Mouse (Mus musculus) gastrocnemius, adult 2 months (tissue): ENCODE results near the gene Map3k4. TPM values are rescaled to one million over a fixed set of nuclear protein-coding genes. Genes with fewer than 3 reads are reported as not detected.

Experiments
- DNase-seq: peaks from one replicate; pipeline ENCODE4 v3.0.0; 2022
- H3K27ac ChIP-seq: fragments of 200-600 bp; 2 replicates; pipeline ENCODE4 v1.8.1; 2022; ENCODE audit warnings: mild to moderate bottlenecking
- H3K4me3 ChIP-seq: fragments of 200-600 bp; 2 replicates; pipeline ENCODE4 v1.8.1; 2022; ENCODE audit warnings: mild to moderate bottlenecking, moderate library complexity
- CTCF ChIP-seq: fragments of 200-600 bp; IDR thresholded peaks from 2 replicates; pipeline ENCODE4 v1.8.1; 2022; ENCODE audit warnings: antibody characterized with exemption, mild to moderate bottlenecking, moderate library complexity
- intact Hi-C: fragments of 180-260 bp; cut with DNase I; formaldehyde crosslinking; loops from one replicate; pipeline ENCODE4 v1.15.1; 2025
- total RNA-seq, 2 experiments: library from RNA; stranded (reverse); gene quantifications; 2 replicates each; pipeline ENCODE4 v1.2.3; 2021

Gene Map3k4
- total RNA-seq, 2 experiments from 2014 or later = 29.5 to 36.6 TPM

GRCm38 (mm10) chr17:12224145-12224544, 94.5 kb downstream of the Map3k4 start:
- no peak for TF ChIP-seq CTCF
- intact Hi-C loops = no loop called here

GRCm38 (mm10) chr17:12223682-12224081, 94.9 kb downstream of the Map3k4 start:
- no peak for DNase-seq
- Histone ChIP-seq H3K27ac (no peak overlapping the region), H3K4me3 (no peak overlapping the region)
- intact Hi-C loops = no loop called here
- TF ChIP-seq CTCF = no peak

More at GRCm38 (mm10) chr17:12224145-12224544, 94.5 kb downstream of the Map3k4 start:
- Histone ChIP-seq H3K4me3 (no peak overlapping the region), H3K27ac (no peak overlapping the region)
- DNase-seq = no peak

GRCm38 (mm10) chr17:12221926-12222325, 96.7 kb downstream of the Map3k4 start:
- no peak for TF ChIP-seq CTCF
- intact Hi-C loops = no loop called here

DNA sequence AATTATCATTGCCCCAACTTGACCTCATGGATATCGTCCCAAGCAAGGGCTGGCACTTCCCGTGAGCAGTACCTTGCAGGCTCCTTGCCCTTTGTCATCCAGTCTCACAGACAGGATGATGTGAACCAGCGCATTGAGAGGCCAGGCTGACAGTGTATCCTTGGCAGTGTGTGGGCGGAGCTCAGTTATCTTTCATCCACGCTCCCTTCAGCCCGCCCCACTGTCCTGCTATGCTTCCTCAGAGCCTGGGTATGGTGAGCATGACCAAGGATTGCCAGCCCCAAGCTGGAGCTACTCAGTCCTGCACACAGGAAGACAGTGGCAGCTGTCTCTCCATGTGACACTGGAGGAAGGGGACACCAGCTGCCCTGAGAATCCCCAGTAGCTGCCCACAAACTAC, 102.4 kb downstream of the Map3k4 start:
- intact Hi-C loops = no loop called here

More at GRCm38 (mm10) chr17:12221926-12222325, 96.7 kb downstream of the Map3k4 start:
- no peak for DNase-seq
- Histone ChIP-seq H3K4me3 (no peak overlapping the region), H3K27ac (no peak overlapping the region)

GRCm38 (mm10) chr17:12213430-12213829, 105.2 kb downstream of the Map3k4 start:
- no peak for TF ChIP-seq CTCF
- no peak overlapping the region for H3K4me3 ChIP-seq
- DNase-seq = no peak
- H3K27ac ChIP-seq = no peak overlapping the region
- intact Hi-C loops = no loop called here

More for the DNA sequence above, 102.4 kb downstream of the Map3k4 start:
- Histone ChIP-seq H3K27ac (no peak overlapping the region), H3K4me3 (no peak overlapping the region)
- DNase-seq = no peak
- TF ChIP-seq CTCF = no peak

DNA sequence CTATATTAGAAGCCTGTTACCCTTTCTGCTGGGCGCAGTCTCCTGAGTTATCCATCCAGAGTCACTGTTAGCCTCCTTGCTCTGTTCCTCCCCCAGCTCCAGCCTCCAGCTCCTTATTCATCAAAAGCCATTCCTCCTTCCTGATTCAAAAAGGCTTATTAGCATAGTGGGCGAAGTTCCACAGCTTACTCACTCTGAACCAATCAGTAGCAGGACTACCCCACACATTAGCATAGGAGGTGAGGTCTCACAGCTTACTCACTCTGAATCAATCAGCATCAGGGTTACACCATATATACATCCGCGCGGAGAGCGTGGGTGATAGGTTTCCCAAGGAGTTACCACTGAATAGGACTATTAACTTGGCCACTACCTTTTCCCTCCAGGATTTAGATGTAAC, 106.3 kb downstream of the Map3k4 start:
- no peak for DNase-seq
- Histone ChIP-seq H3K27ac (no peak overlapping the region), H3K4me3 (no peak overlapping the region)
- intact Hi-C loops = no loop called here
- no peak for TF ChIP-seq CTCF

GRCm38 (mm10) chr17:12211890-12212289, 106.7 kb downstream of the Map3k4 start:
- Histone ChIP-seq H3K27ac (no peak overlapping the region), H3K4me3 (no peak overlapping the region)
- intact Hi-C loops = no loop called here
- TF ChIP-seq CTCF = no peak
- no peak for DNase-seq

GRCm38 (mm10) chr17:12210544-12211132, 108.0 kb downstream of the Map3k4 start:
- peak; percentile 100; the same call in 1 of the 2 replicates for TF ChIP-seq CTCF

GRCm38 (mm10) chr17:12209481-12209880, 109.1 kb downstream of the Map3k4 start:
- Histone ChIP-seq H3K4me3 (no peak overlapping the region), H3K27ac (no peak overlapping the region)
- intact Hi-C loops = loop anchor here (5.0 to 10.0 kb wide), 2 partner anchors 47 to 85 kb away; no protein-coding TSS in a partner anchor
- DNase-seq = no peak
- TF ChIP-seq CTCF = no peak

More at GRCm38 (mm10) chr17:12210544-12211132, 108.0 kb downstream of the Map3k4 start:
- peak; percentile 89 for DNase-seq
- intact Hi-C loops = loop anchor here (1.0 kb wide), 1 partner anchor 171 kb away; no protein-coding TSS in a partner anchor
- no peak overlapping the region for H3K27ac ChIP-seq
- H3K4me3 ChIP-seq = no peak overlapping the region

- intact Hi-C loops = loop anchor here (5.0 to 10.0 kb wide), 2 partner anchors 45 to 82 kb away; no protein-coding TSS in a partner anchor
- H3K4me3 ChIP-seq = no peak overlapping the region
- H3K27ac ChIP-seq = no peak overlapping the region
- TF ChIP-seq CTCF = no peak
- no peak for DNase-seq
Observed at GRCm38 (mm10) chr17:12207022-12207548, 111.5 kb downstream of the Map3k4 start.

GRCm38 (mm10) chr17:12206248-12206647, 112.3 kb downstream of the Map3k4 start:
- Histone ChIP-seq H3K4me3 (no peak overlapping the region), H3K27ac (no peak overlapping the region)
- TF ChIP-seq CTCF = no peak
- intact Hi-C loops = loop anchor here (5.0 to 10.0 kb wide), 2 partner anchors 44 to 81 kb away; no protein-coding TSS in a partner anchor
- no peak for DNase-seq

DNA sequence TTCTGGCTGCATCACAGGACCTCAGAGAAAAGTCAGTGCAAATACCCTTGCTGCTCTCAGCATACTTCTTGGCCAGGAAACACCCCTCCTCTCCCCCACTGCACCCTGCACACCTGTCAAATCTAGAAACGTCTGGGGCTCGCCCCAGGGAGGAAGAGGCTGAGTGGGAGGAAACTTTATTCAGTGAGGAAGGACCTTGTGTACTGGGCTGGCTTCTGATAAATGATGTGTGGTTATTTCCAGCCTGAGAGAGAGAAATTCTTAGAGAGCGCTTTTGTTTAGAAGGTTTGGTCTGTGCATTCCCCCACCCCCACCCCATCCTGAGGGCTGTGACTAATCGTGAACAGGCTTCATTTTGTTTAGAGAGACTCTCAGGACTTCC, 112.9 kb downstream of the Map3k4 start:
- Histone ChIP-seq H3K4me3 (no peak overlapping the region), H3K27ac (no peak overlapping the region)
- DNase-seq = no peak
- intact Hi-C loops = loop anchor here (5.0 to 10.0 kb wide), 2 partner anchors 43 to 81 kb away; no protein-coding TSS in a partner anchor
- TF ChIP-seq CTCF = no peak

DNA sequence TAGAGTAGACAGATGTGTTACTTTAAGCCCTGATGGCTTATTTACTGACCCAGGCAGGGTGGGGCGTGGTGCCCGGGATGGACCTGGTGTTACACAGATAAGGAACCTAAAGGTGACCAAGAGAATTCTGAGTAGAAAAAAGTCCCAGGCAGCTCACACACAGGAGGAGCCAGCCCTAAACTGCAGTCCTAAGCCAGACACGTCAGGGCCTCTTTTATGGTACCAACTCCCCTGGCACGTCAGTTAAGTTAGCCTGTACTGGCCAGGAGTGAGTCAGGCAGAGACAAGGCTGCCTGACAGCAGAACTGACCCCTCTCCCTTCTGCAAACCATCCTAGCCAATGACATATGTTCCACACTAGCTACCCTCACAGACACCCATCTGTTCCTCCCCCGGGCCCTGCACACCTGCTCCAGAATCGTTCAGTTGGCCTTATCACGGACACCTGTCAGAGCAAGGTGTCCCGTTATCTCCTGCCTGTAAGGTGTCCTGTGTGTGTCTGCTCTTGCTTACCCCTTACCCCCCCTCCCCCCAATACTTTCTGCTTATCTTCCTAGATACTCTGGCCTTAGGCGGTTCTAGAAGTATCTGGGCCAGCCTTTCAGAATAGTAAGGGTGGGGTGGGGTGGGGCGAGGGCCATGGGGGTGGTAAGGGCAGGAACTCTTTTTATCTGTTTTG, 113.4 kb downstream of the Map3k4 start:
- no peak for DNase-seq
- Histone ChIP-seq H3K4me3 (no peak overlapping the region), H3K27ac (no peak overlapping the region)
- TF ChIP-seq CTCF = no peak
- intact Hi-C loops = loop anchor here (5.0 to 10.0 kb wide), 2 partner anchors 43 to 80 kb away; no protein-coding TSS in a partner anchor
